Comparison of ENCODE assay signal across 1 mouse cellular context in genomic region chr2:151742850-151743679, GRCm38 (mm10).
A peak's percentile ranks its signal among the peaks of the same experiment; 100 is the strongest.
TF ChIP-seq lines count a peak whose summit lies in the region.

No protein-coding gene starts in this region.

TF ChIP-seq in MEL, 35 proteins besides CTCF, POLR2A, EP300 and RAD21 (continued from another document):
- TF ChIP-seq SIN3A (IDR thresholded peaks at IDR 0.05; ENCODE audit: low read length) = peak; percentile 65
- no peak for TF ChIP-seq POLR2AphosphoS2 (IDR thresholded peaks at IDR 0.05; ENCODE audit: low read length)
- 0 out of 2 replicates have a peak, but pooled peaks have one; percentile 51 for TF ChIP-seq ZKSCAN1 (IDR thresholded peaks at IDR 0.05; ENCODE audit: low read depth, low read length)
- TF ChIP-seq MYB (IDR thresholded peaks at IDR 0.05; ENCODE audit: low read depth, low read length) = peak; percentile 44; the same call in 1 of the 2 replicates
- TF ChIP-seq HCFC1 (IDR thresholded peaks at IDR 0.05; ENCODE audit: low read depth, low read length) = peak; percentile 58
- TF ChIP-seq CHD2 (IDR thresholded peaks at IDR 0.05; ENCODE audit: low read length) = no peak
- TF ChIP-seq TAL1 (IDR thresholded peaks at IDR 0.05; ENCODE audit: low read length) = peak; percentile 90
- TF ChIP-seq TCF12 (IDR thresholded peaks at IDR 0.05; ENCODE audit: low read depth, low read length) = peak; percentile 98
- TF ChIP-seq KAT2A (conservative IDR thresholded peaks at IDR 0.05; ENCODE audit: low read depth, low read length) = no peak
- TF ChIP-seq NELFE (IDR thresholded peaks at IDR 0.05; ENCODE audit: low read depth, low read length) = no peak
- TF ChIP-seq MYC (IDR thresholded peaks at IDR 0.05; ENCODE audit: low read depth, low read length) = peak; percentile 77; the same call in 1 of the 2 replicates
